Mouse (Mus musculus): ENCODE measurements around the gene Dolk. TPM values are rescaled to one million over a fixed set of nuclear protein-coding genes. Genes with fewer than 3 reads are reported as not detected.

The Dolk gene
- total RNA-seq (2021) = 10 to 100 TPM; 18.8 to 18.9 TPM
- long read RNA-seq, experiment 1, transcript Dolk-201 (1 exons, 2,104 nt) = major isoform, 45 of 45 reads
- long read RNA-seq, experiment 1, partial matches to known transcripts = 0 of 45 reads
- long read RNA-seq, experiment 1, other reads (novel, unspliced or antisense) = 0 of 45 reads
- long read RNA-seq, experiment 2, transcript Dolk-201 (1 exons, 2,104 nt) = major isoform, 51 of 51 reads
- long read RNA-seq, experiment 2, partial matches to known transcripts = 0 of 51 reads
- long read RNA-seq, experiment 2, other reads (novel, unspliced or antisense) = 0 of 51 reads

- intact Hi-C loops (cut with DNase I; ENCODE audit: low total_unique reads) = no loop called here
- DNase-seq = peak; percentile 98
Observed at GRCm38 (mm10) chr2:30286192-30287026, at the start of gene Dolk, which contains the start of gene Nup188. TSS of gene Dolk (minus strand) at chr2:30286334. TSS of gene Nup188 (plus strand) at chr2:30286397.

DNA sequence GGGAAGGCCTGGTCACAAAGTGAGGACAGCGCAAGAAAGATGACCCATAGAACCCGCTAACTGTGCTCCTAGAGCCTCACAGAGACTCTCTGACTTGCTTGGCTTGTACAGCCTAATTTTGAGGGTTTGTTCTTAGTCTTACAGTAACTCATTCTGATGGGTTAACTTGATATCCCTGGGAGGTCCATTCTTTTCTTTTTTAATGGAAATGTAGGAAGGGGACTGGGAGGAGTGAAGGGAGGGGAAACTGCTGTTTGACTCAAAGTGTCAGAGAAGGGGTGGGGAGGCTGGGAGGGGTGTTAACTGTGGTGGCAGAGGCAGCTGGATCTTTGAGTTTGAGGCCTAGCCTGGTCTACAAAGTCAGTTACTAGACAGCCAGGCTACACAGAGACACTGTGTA lies 49.2 kb upstream of the Dolk start:
- intact Hi-C loops (cut with DNase I; ENCODE audit: low total_unique reads) = no loop called here
- DNase-seq = no peak

GRCm38 (mm10) chr2:30328791-30329190 lies 42.7 kb upstream of the Dolk start:
- DNase-seq = no peak
- intact Hi-C loops (cut with DNase I; ENCODE audit: low total_unique reads) = no loop called here

DNA sequence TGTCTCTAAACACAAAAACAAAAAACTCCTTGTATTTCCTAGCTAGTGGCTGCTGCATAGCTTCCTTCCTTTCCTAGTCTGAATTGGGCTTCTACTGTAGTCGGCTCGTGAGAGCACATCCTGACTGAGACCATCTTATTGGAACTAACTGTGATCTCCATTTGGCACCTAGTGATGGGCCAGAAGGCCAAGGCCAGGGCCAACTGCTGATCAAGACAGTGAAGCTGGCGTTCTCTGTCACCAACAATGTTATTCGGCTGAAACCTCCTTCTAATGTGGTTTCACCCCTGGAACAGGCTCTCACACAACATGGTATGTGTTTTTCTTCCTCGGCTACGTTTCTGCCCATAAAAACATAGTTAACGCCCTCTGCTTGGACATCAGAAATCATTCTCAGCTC lies 41.1 kb upstream of the Dolk start:
- intact Hi-C loops (cut with DNase I; ENCODE audit: low total_unique reads) = no loop called here
- no peak for DNase-seq

DNA sequence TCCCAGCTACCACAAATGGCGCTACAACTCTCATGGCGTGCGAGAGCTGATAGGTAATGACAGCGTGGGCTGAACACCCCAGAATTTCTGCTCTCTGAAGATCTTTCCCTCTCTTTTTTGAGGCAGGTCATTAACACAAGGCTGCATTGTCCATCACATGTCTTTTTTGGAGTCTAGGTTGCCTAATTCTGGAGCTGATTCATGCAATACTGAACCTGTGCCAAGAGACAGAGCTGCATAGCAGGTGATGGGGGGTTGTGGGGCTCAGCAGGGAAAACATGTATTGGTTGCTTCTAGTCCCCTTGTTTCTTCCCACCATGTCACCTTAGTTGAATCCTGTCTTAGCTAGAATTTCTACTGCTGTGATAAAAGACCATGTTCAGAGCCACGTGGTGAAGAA lies 39.2 kb upstream of the Dolk start:
- no peak for DNase-seq
- intact Hi-C loops (cut with DNase I; ENCODE audit: low total_unique reads) = no loop called here

DNA sequence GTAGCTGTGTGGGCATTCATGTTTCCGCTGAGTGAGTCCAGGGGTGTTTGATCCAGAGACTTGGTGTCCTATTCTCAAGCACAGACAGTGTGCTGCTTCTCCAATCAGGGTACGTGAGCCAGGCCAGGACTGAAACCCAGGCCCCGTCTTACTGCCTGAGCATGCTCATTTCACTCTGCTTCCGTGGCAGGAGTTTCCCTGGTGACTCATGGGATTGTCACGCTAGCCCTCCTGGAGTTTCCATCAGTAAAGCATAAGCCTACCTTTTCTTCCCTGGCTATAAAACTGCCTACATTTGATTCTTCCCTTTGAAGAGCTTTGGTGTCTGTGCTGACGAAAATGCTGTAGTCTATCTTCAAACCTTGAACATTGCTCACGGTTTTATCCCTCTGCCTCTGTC lies 37.0 kb upstream of the Dolk start:
- no peak for DNase-seq
- intact Hi-C loops (cut with DNase I; ENCODE audit: low total_unique reads) = no loop called here

DNA sequence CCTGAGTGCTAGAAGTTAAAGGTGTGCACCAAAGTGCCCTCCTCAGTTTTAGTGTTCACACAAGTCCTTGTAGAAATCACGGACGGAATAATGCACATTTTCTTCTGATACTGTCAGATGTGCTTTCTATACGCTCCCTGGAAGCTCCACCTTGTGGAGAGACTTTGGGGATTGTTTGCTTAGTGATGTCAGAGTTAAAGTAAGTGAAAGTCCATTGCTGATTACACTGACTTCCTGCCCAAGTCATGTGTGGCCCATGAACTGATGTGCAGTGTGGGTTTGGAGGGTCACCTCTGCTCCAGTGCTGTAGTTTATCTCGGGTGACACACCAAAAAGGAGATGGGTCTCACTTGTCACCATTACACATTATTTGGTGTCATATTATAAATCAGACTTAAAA lies 33.1 kb upstream of the Dolk start:
- intact Hi-C loops (cut with DNase I; ENCODE audit: low total_unique reads) = no loop called here
- no peak for DNase-seq

- intact Hi-C loops (cut with DNase I; ENCODE audit: low total_unique reads) = no loop called here
- no peak for DNase-seq
Observed at GRCm38 (mm10) chr2:30316955-30317354, 30.8 kb upstream of the Dolk start.

DNA sequence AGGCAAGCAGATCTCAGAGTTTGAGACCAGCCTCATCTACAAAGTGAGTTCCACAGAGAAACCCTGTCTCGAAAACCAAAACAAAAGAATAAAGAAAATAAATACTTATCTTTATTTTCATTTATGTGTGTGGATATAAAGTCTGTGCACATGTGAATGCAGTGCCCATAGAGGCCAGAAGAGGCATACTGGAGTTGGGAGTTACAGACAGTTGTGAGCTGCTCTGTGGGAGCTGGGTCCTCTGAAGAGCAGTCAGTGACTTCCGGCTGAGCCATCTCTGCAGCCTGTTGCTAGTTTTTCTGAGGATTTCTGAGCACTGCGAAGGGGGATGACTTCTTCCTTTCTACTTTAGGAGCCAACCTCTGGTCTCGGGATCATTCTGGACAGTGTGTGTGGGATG lies 30.0 kb upstream of the Dolk start:
- DNase-seq = no peak
- intact Hi-C loops (cut with DNase I; ENCODE audit: low total_unique reads) = no loop called here

GRCm38 (mm10) chr2:30311481-30311880 lies 25.3 kb upstream of the Dolk start:
- no peak for DNase-seq
- intact Hi-C loops (cut with DNase I; ENCODE audit: low total_unique reads) = no loop called here

GRCm38 (mm10) chr2:30309351-30309750 lies 23.2 kb upstream of the Dolk start:
- DNase-seq = no peak
- intact Hi-C loops (cut with DNase I; ENCODE audit: low total_unique reads) = no loop called here

GRCm38 (mm10) chr2:30306087-30306486 lies 20.0 kb upstream of the Dolk start:
- intact Hi-C loops (cut with DNase I; ENCODE audit: low total_unique reads) = no loop called here
- DNase-seq = no peak

DNA sequence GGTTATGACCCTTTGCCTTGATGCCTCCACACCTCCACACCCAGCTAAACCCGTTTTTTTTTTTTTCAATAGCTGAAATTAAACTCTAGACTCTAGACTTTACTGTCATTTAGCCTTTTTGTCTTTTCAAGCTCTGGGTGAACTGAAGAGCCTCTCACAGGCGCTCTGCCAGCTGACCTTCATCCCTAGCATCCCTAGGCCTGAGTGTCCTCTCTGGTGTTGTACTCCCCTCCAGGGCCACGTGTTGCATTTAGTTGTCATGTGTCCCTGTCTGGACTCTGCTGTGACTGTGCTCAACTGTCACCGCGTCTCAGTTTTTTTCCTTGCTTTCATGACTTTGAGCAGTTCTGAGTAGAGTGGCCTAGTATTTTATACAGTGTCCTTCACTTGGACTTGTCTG lies 13.8 kb upstream of the Dolk start:
- intact Hi-C loops (cut with DNase I; ENCODE audit: low total_unique reads) = no loop called here
- no peak for DNase-seq

GRCm38 (mm10) chr2:30299525-30299924 lies 13.4 kb upstream of the Dolk start:
- intact Hi-C loops (cut with DNase I; ENCODE audit: low total_unique reads) = no loop called here
- no peak for DNase-seq

GRCm38 (mm10) chr2:30287027-30287373 lies 866 bp upstream of the Dolk start:
- intact Hi-C loops (cut with DNase I; ENCODE audit: low total_unique reads) = no loop called here
- DNase-seq = no peak

GRCm38 (mm10) chr2:30285416-30286181 lies 535 bp downstream of the Dolk start:
- no peak for DNase-seq

DNA sequence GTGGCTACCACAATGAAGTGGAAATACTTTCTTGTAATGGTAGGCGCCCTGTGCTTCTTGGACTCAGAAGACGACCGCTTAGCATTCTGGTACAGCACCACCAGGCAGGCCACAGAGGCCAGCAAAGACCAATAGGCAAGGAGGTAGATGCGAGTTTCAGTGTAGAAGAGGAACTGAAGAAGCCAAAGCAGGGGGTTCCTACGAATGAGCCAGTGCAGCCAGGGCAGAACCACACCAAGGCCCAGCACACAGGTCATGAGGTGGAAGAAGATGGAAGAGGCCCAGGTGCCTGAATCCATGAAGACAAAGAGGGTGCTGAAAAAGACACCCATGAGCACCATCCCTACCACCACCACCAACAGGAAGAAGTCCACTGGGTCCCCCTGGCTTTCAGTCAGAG lies 1.1 kb downstream of the Dolk start:
- no peak for DNase-seq
- intact Hi-C loops (cut with DNase I; ENCODE audit: low total_unique reads) = no loop called here

More at GRCm38 (mm10) chr2:30285416-30286181, 535 bp downstream of the Dolk start:
- intact Hi-C loops (cut with DNase I; ENCODE audit: low total_unique reads) = no loop called here

- intact Hi-C loops (cut with DNase I; ENCODE audit: low total_unique reads) = no loop called here
- DNase-seq = no peak
Observed at GRCm38 (mm10) chr2:30283193-30283592, 2.9 kb downstream of the Dolk start.

DNA sequence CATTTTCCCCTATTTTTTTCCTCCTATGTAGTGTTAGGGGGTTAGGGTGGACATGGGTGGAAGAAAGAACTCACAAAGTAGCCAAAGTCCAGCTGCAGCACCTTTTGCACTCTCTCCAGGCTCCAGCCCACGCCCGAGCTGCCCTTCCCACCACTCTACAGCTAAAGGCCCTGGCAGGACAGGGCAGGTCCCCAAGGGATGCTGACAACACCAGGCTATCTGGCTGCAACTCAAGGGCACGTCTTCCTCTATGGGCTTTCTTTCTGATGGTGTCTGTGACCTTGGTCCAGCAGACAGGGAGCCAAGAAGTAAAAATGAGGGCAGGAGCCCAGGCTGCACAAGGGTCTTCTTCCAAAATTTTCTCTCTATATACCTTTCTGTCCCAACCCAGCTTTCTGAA lies 4.5 kb downstream of the Dolk start:
- DNase-seq = no peak
- intact Hi-C loops (cut with DNase I; ENCODE audit: low total_unique reads) = no loop called here

DNA sequence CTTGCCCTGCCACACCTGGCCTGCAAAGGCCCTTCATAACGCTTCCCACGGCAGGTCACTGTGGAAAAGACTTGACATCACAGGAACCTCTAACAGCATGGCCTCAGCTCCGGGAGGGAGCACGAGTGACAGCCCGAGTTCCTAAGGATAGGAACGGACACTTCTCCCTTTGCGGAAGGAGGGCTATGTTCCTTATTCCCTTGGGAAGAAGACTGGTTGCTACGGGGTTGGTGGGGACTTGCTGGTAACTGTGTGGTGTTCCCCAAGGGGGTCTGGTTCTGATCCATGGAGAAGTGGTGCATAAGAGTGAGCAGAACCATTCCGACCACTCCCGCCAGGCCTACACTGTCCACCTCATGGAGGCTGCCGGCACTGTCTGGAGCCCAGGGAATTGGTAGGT lies 5.4 kb downstream of the Dolk start, which contains the start of gene Gm28038:
Gm28038 (plus strand) TSS at position 301 of the 400 bp plus-strand sequence.
- DNase-seq = no peak
- intact Hi-C loops (cut with DNase I; ENCODE audit: low total_unique reads) = no loop called here

Data from gastrocnemius, postnatal 14 days (tissue).